Mouse (Mus musculus): ENCODE measurements around the gene Arhgef2.
A peak's percentile ranks its signal among the peaks of the same experiment; 100 is the strongest.

Gene Arhgef2

DNA sequence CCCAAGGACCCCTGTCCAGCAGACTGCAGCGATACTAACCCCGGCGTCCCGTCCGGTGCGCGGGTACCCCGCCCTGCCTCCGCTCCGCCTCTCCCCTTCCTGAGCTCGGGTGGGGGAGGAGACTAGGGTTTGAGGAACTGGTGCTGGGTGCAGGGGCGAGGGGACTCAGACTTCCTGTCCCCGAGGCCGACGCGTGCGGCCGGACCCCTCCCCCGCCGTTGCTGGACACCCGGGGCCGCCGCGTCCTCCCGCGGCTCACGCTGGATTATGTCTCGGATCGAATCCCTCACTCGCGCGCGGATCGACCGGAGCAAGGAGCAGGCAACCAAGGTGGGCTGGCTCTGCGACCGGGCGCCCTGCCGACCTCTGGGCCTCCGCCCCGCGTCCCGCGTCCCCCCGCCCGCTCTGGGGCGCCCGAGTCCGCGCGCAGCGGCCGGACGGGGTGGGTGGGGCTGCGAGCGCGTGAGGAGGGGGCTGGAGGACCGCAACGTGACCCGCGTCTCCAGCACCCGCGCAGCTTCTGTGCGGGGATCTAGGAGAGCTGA, 15.3 kb downstream of the Arhgef2 start:
- peak in 1 of 2 experiments; percentile 55 for DNase-seq (ENCODE audit: low spot score in 2 of 2)

DNA sequence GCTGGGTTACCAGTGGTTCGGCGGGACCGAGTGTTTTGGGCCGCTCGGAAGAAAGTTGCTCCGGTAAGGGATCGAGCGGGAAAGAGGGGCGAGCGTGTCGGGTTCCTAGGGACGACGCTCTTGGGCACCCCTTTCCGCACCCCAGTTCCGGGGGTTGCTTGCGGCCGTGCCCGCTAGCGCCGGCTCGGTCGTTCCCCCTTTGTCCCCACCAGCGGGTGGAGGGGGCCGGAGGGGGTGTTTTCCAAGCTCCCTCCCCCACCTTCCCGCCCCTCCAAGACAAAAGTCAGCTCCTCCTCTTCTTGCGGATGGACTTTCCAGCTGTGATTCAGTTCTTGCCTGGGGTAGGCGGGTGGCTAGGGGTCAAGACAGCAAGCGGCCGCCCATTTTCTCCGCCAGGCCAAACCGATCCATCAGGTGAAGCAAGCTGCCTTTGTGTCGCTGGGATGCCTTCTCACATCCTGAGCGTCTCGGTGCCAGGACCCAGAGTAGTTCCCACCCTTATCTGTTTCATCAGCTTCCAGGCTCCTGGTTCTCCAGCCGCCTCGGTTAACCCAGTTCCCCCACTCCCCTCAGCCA, 15.9 kb downstream of the Arhgef2 start:
- no peak for DNase-seq (ENCODE audit: low spot score in 2 of 2)

DNA sequence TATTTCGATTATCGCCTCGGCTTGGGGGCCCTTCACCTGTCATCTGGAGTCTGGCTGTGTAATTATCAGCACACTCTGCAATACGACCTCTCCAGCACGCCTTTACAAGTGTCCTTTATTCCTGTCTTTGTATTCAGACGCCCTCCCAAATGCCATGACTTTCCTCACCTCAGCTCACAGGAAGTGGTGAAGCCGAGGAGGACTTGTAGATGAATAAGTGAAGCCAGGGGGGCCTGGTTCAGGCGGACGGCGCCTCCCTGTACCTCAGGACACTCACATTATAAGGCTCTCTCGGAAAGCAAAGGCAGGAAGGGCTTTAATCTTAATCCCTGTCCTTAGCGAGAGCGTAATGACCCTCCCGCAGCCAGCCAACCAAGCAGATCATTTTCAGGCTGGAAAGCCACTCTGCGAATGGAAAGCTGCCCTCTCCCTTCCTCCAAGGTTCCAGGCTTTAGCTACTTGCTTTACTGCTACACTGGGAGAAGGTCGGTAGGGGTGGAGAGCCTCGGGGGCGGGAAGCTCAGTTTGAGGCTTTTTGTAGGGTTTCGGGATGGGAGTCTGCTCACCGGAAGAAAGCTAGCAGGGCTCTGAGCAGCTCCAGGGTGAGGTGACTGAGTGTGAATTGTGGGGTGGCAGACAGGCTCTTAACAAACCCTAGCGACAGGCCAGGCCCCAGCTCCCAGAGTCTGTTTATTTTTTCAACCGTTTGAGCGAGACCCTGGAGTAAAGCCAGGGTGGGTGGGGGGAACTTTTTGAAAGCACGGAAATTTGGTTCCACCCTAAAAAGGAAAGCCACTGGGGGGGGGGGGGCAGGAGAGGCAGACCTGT, 16.6 kb downstream of the Arhgef2 start:
- DNase-seq (ENCODE audit: low spot score in 2 of 2): no peak

DNA sequence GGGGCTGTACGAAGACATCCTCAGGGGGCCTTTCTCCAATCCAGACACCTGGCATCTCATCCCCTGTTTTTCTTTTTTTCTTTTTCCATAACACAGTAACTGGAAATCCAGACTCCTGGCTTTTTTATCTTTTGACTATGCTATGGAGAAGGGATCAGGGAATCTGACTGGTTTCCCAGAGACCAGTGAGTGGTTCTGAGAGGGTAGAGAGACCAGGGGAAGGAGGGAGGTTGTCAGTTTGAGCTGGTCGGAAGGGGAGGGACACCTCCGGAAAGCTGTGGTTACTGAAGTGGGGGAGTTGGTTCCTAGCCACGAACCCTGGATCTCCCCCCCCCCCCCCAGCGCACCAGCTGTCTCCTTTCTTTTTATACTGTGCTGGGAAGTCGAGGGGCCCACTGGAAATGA, 17.2 kb downstream of the Arhgef2 start:
- DNase-seq (ENCODE audit: low spot score in 2 of 2): no peak

DNA sequence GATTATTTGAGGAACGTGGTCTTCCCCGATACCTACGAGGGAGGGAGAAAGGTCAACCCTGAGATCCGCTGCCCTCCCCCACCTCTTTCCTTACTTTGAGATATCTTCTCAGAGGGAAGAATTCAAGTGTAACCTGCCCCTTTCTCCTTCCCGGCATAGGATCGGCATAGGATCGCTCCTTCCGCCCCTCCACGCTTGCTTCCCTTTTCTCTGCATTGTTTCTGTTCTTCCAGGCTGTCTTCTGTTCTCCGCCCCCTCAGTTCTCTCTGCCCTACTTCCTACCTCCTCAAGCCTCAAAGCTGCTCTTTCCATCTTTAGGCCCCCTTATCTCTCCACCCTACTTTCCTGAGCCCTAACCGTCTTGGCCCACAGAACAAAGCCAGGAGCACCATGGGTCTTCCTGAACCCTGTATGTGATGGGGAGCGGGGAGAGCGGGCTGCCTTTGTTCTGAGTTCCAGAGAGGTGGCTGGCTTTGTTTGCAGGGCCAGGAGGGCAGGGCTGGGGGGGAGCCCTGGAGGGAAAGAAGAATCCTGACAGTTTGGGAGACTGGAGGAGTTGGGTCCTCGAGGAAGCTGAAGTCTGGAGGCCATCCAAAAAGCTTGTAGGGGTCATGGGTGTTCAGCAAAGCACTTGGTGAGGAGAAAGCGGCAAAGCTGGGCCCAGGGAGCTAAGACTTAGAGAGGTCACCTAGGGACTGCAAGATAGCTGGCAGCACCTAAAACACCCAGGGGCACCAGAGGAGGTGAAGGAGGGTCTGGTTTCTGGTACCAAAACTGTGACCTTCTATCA, 17.8 kb downstream of the Arhgef2 start:
- peak in 1 of 2 experiments; percentile 59 for DNase-seq (ENCODE audit: low spot score in 2 of 2)

DNA sequence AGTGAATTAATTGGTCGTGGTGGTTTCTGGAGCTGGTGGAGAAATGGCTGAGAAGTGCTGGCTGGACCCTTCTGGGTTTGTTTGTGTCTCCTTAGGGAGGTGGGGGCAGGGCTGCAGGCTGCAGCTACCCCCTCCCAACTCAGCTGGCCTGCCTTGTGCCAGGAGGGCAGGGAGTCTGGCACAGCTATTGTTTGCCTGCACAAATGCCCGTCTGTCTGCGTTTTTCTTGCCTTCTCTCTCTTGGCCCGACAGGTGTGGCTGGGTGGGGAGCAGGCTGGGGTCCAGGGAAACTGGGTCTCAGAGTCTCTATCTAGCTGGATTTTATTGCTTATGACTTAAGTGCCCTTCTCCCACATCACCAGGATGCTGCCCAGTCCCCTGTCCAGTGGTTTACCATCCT, 18.6 kb downstream of the Arhgef2 start:
- no peak for DNase-seq (ENCODE audit: low spot score in 2 of 2)

DNA sequence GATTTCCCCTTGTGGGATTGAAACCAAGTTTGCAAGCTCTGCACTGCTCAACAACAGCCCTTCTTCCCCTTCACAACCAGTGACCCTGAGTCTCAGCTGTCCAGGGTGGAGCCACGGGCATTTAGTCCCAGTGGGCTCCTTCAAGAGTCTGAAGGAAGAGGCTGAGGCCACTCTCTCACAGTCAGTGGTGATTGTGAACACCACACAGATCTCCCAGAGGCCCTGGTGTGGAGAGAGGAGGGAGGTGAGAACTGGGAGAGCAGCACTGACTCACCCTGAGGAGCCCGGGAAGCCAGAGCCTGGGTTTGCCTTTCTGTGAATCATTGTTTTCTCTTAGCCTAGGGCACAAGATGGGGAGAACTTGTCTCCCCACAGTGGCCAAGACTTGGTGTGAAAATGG, 19.2 kb downstream of the Arhgef2 start:
- DNase-seq (ENCODE audit: low spot score in 2 of 2): no peak

DNA sequence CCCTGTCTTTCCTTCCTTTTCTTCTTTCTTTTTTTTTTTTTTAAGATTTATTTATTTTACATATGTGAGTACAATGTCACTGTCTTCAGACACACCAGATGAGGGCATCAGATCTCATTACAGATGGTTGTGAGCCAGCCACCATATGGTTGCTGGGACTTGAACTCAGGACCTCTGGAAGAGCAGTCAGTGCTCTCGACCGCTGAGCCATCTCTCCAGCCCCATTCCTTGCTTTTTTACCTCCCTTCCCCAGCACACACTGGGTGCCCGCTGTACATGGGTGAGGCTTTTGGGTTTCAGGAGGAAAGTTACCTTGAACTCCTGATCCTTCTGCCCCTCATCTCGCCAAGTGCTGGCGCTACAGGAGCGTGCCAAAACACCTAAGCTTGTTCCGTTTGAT, 19.8 kb downstream of the Arhgef2 start:
- no peak for DNase-seq (ENCODE audit: low spot score in 2 of 2)

DNA sequence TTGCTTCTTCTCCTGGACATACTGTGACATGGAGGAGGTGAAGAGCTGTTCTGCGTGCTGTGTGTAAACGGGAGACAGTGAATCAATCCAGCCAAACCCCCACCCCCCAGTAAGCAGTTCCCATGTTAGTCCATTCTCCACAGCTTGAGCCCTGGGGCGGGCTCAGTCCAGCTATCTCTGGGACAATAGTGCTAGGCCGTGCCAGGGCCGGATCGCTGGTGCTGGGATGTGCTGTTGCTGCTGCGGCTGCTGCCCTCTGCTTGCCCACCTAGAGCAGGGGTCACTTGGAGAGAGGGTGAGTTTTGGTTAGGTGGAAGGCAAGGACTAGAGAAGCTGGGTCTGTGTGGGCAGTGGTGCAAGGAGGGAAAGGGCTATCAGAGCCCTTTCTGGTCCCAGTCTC, 20.6 kb downstream of the Arhgef2 start:
- peak in 1 of 2 experiments; percentile 51 for DNase-seq (ENCODE audit: low spot score in 2 of 2)

DNA sequence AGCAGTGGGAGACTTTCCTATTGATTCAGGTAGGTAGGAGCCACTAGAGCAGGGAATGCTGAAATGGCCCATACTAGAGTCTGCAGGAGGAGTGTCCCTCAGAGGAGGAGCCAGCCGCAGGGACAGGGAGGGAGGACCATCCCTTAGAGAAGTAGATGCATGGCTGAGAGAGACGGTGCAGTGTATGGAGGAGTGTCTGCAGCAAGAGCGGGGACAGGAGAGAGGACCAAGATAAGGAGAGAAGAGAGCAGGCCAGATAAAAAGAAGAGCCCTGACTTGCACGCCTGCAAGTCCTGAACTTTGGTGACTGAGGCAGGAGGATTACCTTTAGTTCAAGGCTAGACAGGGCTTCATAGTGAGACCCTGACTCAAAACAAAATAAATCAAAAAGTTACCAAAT, 21.3 kb downstream of the Arhgef2 start:
- DNase-seq (ENCODE audit: low spot score in 2 of 2): no peak

DNA sequence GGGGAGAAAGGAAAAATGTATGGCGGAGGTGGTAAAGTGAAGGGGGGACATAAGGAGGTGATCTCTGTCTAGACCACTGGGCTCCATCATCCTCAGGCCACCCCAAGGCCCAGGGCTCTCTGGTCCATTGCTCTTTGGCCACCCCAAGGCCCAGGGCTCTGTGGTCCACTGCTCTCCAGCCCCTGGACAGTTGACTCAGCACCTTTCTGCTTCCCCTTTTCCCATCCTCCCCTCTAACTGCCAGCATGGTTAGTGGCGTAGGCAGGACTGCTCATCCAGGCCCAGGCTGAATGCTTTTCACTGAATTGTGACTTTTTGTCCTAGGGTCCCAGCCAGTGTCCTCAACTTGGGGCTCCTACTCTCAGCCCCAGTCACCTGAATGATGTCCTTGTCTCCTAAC, 21.8 kb downstream of the Arhgef2 start:
- no peak for DNase-seq (ENCODE audit: low spot score in 2 of 2)

DNA sequence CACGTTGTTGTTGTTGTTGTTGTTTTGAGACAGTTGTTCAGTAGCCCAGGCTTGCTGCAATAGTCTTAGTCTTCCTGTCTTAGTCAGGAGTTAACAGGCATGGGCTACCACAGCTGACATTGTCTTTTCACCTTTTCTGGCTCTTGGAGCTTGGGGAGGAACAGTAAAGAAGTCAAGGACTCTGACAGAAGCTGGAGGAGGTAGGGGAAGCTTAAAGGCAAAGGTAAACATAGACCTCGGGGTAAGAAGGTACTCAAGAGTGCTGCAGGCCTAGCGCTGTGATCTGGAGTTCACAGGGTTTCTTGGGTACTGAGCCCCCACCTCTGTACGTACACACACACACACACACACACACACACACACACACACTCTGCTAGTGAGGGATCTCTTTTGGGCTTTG, 23.0 kb downstream of the Arhgef2 start:
- DNase-seq (ENCODE audit: low spot score in 2 of 2): no peak

DNA sequence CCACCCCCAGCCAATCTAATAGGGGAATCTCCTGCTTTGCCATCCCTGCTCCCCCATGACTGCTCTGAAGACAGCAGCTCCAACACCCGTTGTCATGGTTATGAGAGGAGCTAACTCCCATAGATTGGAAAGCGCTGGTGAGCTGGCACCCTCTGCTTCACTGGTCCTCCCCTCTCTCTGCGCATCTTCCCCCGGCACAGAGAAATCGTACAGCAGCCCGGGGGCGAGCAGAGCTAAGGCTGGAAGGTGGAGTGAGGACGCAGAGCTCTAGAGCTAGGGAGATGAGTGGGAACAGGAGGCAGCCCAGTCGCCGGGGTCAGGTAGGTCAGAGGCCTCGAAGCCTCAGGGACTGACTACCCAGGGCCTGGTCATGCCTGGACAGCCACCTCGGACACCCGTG, 23.5 kb downstream of the Arhgef2 start:
- DNase-seq (ENCODE audit: low spot score in 2 of 2): peak; percentile 88 to 89

DNA sequence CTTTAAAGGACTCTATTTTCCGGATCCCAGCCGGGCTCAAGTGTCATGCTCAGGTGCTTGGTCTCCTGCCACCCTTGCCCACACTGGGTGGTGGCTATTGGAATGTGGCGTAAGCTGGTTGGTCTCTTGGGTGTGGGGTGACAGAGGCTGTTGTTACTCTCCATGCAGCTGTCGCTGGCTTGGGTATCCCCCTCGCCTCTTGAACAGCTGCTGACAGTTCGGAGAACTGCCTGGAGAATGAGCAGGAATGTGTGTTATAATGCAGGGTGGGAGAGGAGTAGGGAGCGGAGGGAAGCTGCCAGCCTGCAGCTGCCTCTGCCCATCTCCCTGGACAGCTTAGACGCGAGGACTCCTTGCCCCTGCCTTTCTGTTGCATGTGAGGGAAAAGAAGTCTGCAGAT, 24.3 kb downstream of the Arhgef2 start:
- DNase-seq (ENCODE audit: low spot score in 2 of 2): no peak

DNA sequence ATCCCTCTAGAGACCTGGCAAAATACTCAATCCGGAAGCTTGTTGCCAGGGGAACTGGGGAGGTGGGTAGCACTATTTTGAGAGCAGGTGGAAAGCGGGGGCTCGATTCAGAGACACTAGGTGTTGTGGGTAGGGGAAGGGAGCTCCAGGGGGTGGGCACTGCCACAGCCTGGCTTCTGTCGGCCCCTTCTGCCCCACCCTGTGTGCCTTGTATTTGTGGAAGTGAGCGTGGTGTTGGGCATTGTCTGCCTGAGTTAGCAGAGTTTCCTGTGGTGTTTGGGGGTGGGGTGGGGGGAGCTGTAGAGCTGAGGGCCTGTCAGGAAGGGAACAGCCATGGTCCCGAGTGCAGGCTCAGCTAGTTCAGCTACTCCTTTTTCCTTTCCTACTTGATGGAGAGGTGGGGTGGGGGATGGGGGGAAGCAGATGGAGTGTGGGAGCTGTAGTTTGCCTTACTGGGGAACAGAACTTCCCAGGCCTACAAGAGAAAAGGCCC, 25.1 kb downstream of the Arhgef2 start:
- peak in 1 of 2 experiments; percentile 73 for DNase-seq (ENCODE audit: low spot score in 2 of 2)

DNA sequence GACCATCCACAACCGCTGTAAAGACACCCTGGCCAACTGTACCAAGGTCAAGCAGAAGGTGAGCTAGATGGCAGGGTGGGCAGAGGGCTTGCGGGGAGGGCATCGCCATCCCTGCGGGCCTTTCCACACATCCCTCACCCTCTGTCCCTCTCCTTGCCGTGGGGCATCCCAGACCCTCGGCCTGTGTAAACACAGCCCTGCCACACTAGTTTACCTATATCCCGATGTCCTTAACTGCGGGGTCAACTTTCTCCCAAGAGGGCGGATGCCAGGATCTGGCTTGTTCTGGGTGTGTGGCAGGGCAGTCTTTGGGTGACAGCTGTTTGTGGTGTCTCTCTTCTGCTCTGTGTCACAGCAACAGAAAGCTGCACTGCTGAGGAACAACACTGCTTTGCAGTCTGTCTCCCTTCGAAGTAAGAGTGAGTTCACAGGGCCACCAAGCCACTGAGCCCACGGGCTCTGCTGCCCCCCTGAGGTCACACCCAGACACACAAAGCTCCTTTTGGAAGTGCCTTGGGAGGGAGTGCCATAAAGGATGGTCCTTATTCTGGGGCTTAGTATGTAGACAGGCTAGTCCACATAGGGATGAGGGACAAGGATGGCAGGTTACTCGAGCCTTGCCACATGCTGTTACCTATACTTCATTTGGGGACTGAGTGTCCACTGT, 26.3 kb downstream of the Arhgef2 start:
- no peak for DNase-seq (ENCODE audit: low spot score in 2 of 2)

DNA sequence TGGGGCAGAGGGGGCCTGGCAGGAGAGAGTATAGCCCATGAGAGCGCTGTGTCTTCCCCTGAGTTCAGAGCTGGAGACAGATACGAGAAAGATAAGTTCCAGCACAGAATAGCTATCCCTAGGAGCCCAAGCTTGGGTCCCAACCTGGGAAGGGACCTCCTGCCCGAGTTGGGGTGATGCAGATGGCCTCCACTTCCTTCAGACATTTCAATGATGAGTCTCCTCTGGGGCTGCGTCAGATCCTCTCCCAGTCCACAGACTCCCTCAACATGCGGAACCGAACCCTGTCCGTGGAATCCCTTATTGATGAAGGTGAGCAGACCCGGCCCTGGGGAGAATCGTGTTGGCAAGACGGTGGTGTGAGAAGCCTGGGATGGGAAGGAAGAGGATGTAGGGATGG, 27.3 kb downstream of the Arhgef2 start:
- no peak for DNase-seq (ENCODE audit: low spot score in 2 of 2)

DNA sequence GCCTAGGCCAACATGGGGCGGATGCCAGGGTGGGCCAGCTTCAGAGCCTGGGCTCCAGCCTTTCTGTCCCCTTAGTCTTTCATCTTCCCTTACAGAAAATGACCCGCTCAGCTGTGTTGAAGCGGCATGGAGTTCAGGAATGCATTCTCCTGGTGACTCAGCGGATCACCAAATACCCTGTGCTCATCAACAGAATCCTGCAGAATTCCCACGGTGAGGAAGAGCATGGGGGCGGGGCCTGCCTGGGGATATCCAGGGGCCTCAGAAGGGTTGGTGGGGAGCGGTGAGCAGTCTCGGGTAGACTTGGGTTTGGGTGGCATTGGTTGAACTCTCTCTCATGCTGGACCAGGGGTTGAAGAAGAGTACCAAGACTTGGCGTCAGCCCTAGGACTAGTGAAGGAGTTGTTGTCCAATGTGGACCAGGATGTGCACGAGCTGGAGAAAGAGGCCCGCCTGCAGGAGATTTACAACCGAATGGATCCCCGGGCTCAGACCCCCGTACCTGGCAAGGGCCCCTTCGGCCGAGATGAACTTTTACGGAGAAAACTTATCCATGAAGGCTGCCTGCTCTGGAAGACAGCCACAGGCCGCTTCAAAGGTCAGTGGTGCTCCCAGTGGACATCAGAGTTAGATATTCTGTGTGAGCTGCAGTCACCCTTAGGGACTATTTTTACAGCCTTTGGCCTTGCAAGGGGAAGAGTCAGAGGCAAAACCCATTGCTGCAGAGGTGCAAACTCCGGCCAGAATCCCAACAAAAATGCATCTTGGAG, 29.9 kb downstream of the Arhgef2 start:
- DNase-seq (ENCODE audit: low spot score in 2 of 2): no peak

DNA sequence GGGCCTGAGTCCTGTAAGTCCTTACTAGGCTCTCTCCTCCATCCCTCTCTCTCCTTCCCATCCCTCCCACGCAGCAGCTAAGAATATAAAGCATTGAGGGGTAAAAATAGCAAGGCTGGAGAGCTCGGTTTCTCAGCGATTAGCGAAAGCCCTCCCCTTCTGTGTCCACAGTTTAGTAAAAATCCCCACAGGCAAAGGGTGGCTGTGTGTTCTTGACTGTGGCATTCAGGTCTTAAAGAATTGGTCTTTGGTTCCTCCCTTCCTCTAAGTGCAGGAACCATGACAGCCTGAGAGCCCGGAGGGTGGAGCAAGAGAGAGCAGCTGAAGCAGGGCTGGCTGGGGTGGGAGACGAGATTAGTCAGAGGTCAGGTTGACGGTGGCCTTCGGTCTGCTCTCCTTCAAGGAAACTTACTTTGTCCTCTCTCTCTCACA, 30.8 kb downstream of the Arhgef2 start:
- no peak for DNase-seq (ENCODE audit: low spot score in 2 of 2)

DNA sequence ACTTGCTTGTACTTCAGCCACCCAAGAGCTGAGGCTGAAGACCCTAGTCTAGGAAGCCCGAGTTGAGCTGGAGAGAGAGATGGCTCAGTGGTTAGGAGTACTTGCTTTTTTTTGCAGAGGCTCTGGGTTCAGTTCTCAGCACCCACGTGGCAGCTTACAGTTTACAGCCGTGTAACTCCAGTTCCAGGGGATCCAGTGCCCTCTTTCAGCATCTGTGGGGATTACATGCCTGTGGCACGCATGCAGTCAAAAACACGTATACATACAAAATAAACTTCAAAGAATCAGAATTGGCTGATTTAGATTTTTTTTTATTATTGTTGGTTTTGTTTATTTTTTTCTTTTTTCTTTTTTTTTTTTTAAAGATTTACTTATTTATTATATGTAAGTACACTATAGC, 31.4 kb downstream of the Arhgef2 start:
- no peak for DNase-seq (ENCODE audit: low spot score in 2 of 2)

DNA sequence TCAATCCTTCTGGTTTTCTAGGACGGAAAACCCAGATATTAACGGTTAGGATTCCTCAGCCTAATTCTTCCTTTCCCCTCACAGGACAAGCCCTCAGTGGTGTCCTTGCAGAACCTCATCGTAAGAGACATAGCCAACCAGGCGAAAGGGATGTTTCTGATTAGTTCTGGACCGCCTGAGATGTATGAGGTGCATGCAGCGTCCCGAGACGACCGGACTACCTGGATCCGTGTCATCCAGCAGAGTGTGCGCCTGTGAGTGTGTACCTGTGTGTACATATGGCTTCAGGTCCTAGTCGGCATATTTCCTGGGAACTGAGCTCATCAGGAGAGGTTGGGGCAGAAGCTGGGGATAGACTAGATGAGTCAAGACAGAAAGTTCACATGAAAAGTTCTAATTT, 33.5 kb downstream of the Arhgef2 start:
- no peak for DNase-seq (ENCODE audit: low spot score in 2 of 2)
